Mouse (Mus musculus): ENCODE measurements around the gene Rnf224. TPM values are rescaled to one million over a fixed set of nuclear protein-coding genes. Genes with fewer than 3 reads are reported as not detected.
"Not testable (repeated sequence)": the region's sequence is repeated elsewhere in the genome, so short reads cannot be mapped to it uniquely, and the experiment has no call there.

Rnf224 gene
- not detected for total RNA-seq (2021)
- long read RNA-seq, experiment 1, result 0 reads
- long read RNA-seq, experiment 2, result 0 reads

GRCm38 (mm10) chr2:25236614-25237013 lies at the start of gene Rnf224:
Rnf224 (minus strand) TSS chr2:25236787.
- no peak for DNase-seq

GRCm38 (mm10) chr2:25286314-25286713 lies 49.7 kb upstream of the Rnf224 start:
- no peak for DNase-seq

- no peak for DNase-seq
These were observed 49.0 kb upstream of the Rnf224 start for GRCm38 (mm10) chr2:25285551-25285950.

- peak; percentile 73 to 90 for DNase-seq
These were observed 42.6 kb upstream of the Rnf224 start for GRCm38 (mm10) chr2:25278928-25279882.

- DNase-seq, result no peak
These were observed 36.4 kb upstream of the Rnf224 start for GRCm38 (mm10) chr2:25273010-25273409.

GRCm38 (mm10) chr2:25272515-25272914 lies 35.9 kb upstream of the Rnf224 start:
- DNase-seq, result no peak

GRCm38 (mm10) chr2:25271827-25272511 lies 35.4 kb upstream of the Rnf224 start, which contains the start of the genes Ssna1 and Anapc2:
Ssna1 (minus strand) TSS chr2:25272438.
Anapc2 (plus strand) TSS chr2:25272478.
- DNase-seq, result peak; percentile 97 to 99

- no peak for DNase-seq
These were observed 31.2 kb upstream of the Rnf224 start for GRCm38 (mm10) chr2:25267746-25268309.

- no peak for DNase-seq
These were observed 30.7 kb upstream of the Rnf224 start for GRCm38 (mm10) chr2:25267241-25267640.

- peak; percentile 59 to 73 for DNase-seq
These were observed 30.1 kb upstream of the Rnf224 start for GRCm38 (mm10) chr2:25266720-25267119.

- peak; percentile 49 to 76 for DNase-seq
These were observed 29.5 kb upstream of the Rnf224 start for GRCm38 (mm10) chr2:25265897-25266656.

GRCm38 (mm10) chr2:25264851-25265250 lies 28.3 kb upstream of the Rnf224 start:
- no peak for DNase-seq

- no peak for DNase-seq
These were observed 27.7 kb upstream of the Rnf224 start for GRCm38 (mm10) chr2:25264286-25264660.

GRCm38 (mm10) chr2:25263623-25264285 lies 27.2 kb upstream of the Rnf224 start:
- DNase-seq, result no peak

GRCm38 (mm10) chr2:25262795-25263622 lies 26.4 kb upstream of the Rnf224 start:
- peak; percentile 26 to 35 for DNase-seq

- peak; percentile 94 to 98 for DNase-seq
These were observed 25.7 kb upstream of the Rnf224 start, which contains the start of gene Tprn for GRCm38 (mm10) chr2:25262291-25262767. Tprn (plus strand) TSS chr2:25262618.

- DNase-seq, result no peak
These were observed 25.3 kb upstream of the Rnf224 start for GRCm38 (mm10) chr2:25261870-25262269.

- DNase-seq, result no peak
These were observed 22.3 kb upstream of the Rnf224 start for GRCm38 (mm10) chr2:25258887-25259286.

GRCm38 (mm10) chr2:25257250-25257649 lies 20.7 kb upstream of the Rnf224 start:
- not testable (repeated sequence) for DNase-seq
